Mouse (Mus musculus) forebrain, embryonic 16.5 days (tissue): ENCODE measurements around the gene Usp2. TPM values are rescaled to one million over a fixed set of nuclear protein-coding genes. Genes with fewer than 3 reads are reported as not detected.
A peak's percentile ranks its signal among the peaks of the same experiment; 100 is the strongest.

Experiments used
- ATAC-seq: fragments of 200-750 bp; cut with Nextera tagmentation; 2 replicates; pipeline ENCODE4 v1.8.0; 2017; ENCODE audit warnings: mild to moderate bottlenecking, moderate library complexity
- H3K27ac ChIP-seq: fragments of 300-500 bp; sonication (generic); 2 replicates; pipeline ENCODE4 v1.5.1; 2014; ENCODE audit warnings: low read length, control low read depth
- H3K27me3 ChIP-seq: fragments of 300-500 bp; sonication (generic); replicated peaks from 2 replicates; pipeline ENCODE4 v1.6.1; 2014; ENCODE audit warnings: low read length; ENCODE audit not compliant: control insufficient read depth, insufficient read depth
- H3K36me3 ChIP-seq: fragments of 300-500 bp; sonication (generic); 2 replicates; pipeline ENCODE4 v1.6.1; 2014; ENCODE audit not compliant: control insufficient read depth, insufficient read depth
- H3K4me1 ChIP-seq: fragments of 300-500 bp; sonication (generic); replicated peaks from 2 replicates; pipeline ENCODE4 v1.6.1; 2014; ENCODE audit warnings: low read length; ENCODE audit not compliant: control insufficient read depth, insufficient read depth
- H3K4me2 ChIP-seq: fragments of 300-500 bp; sonication (generic); 2 replicates; pipeline ENCODE4 v1.6.1; 2014; ENCODE audit warnings: mild to moderate bottlenecking, low read length, control low read depth
- H3K4me3 ChIP-seq: fragments of 300-500 bp; sonication (generic); replicated peaks from 2 replicates; pipeline ENCODE4 v1.5.1; 2014; ENCODE audit warnings: mild to moderate bottlenecking, low read length, control low read depth
- H3K9ac ChIP-seq: fragments of 300-500 bp; sonication (generic); replicated peaks from 2 replicates; pipeline ENCODE4 v1.6.1; 2014; ENCODE audit warnings: low read depth, low read length, control low read depth
- H3K9me3 ChIP-seq: fragments of 300-500 bp; sonication (generic); 2 replicates; pipeline ENCODE4 v1.6.1; 2016; ENCODE audit warnings: low read length; ENCODE audit not compliant: control insufficient read depth
- WGBS: fragments of 180-500 bp; shearing (Covaris S2); extraction: QIAGEN DNeasy Blood & Tissue Kit; methylation state at CpG from one replicate; pipeline ENCODE4 v1.1.7; 2014; 5-methylcytosine and 5-hydroxymethylcytosine counted together
- polyA plus RNA-seq: library from polyadenylated mRNA; unstranded; fragments of >200 nt; fragmentation: Nextera tagmentation; extraction: Ambion mirVana; gene quantifications from 2 replicates; pipeline ENCODE4 v1.2.1, GENCODE M21; 2015

Gene Usp2
- polyA plus RNA-seq, 1 experiment from 2014 or later = 13.7 TPM

- Histone ChIP-seq H3K9me3 (no peaks in the 10 kb centered on the region), H3K4me3 (no peak overlapping the region), H3K36me3 (no peaks in the 10 kb centered on the region), H3K4me2 (no peak overlapping the region), H3K9ac (no peak overlapping the region), H3K27ac (no peak overlapping the region), H3K27me3 (peaks cover 2% of the 10 kb centered on the region), H3K4me1 (peaks cover 12% of the 10 kb centered on the region)
- ATAC-seq = no peak
- WGBS = 58% methylated on average over 5 of the region's 5 CpGs
These were observed 58.2 kb downstream of the Usp2 start for GRCm38 (mm10) chr9:44125026-44125425.

- no peaks in the 10 kb centered on the region for H3K36me3 ChIP-seq
- ATAC-seq = peak; percentile 81
- H3K9ac ChIP-seq = no peak overlapping the region; the same call in 1 of the 2 replicates
- peaks cover 20% of the 10 kb centered on the region for H3K4me1 ChIP-seq
- 25% methylated on average over 18 of the region's 18 CpGs for WGBS
- H3K27me3 ChIP-seq = peaks cover 2% of the 10 kb centered on the region
- peak overlapping the region; percentile 9; the same call in 1 of the 2 replicates for H3K27ac ChIP-seq
- H3K4me3 ChIP-seq = peak overlapping the region; percentile 3; the same call in 1 of the 2 replicates
- peak overlapping the region; percentile 35 for H3K4me2 ChIP-seq
- no peaks in the 10 kb centered on the region for H3K9me3 ChIP-seq
These were observed 59.0 kb downstream of the Usp2 start for GRCm38 (mm10) chr9:44125546-44126428.

- Histone ChIP-seq H3K36me3 (no peaks in the 10 kb centered on the region), H3K27ac (no peak overlapping the region), H3K4me1 (peaks cover 20% of the 10 kb centered on the region), H3K27me3 (peaks cover 2% of the 10 kb centered on the region), H3K9me3 (no peaks in the 10 kb centered on the region), H3K9ac (no peak overlapping the region), H3K4me3 (no peak overlapping the region), H3K4me2 (no peak overlapping the region)
- no peak for ATAC-seq
- WGBS = 92% methylated on average over 3 of the region's 3 CpGs
These were observed 59.9 kb downstream of the Usp2 start for GRCm38 (mm10) chr9:44126746-44127145.

- Histone ChIP-seq H3K9me3 (no peaks in the 10 kb centered on the region), H3K27ac (no peak overlapping the region), H3K9ac (no peak overlapping the region), H3K4me2 (no peak overlapping the region), H3K4me1 (peaks cover 20% of the 10 kb centered on the region), H3K27me3 (peaks cover 2% of the 10 kb centered on the region), H3K4me3 (no peak overlapping the region), H3K36me3 (no peaks in the 10 kb centered on the region)
- 33% methylated on average over 3 of the region's 3 CpGs for WGBS
- no peak for ATAC-seq
These were observed 60.6 kb downstream of the Usp2 start for GRCm38 (mm10) chr9:44127351-44127801.

- Histone ChIP-seq H3K9ac (peak overlapping the region; percentile 57), H3K27me3 (peaks cover 7% of the 10 kb centered on the region), H3K9me3 (no peaks in the 10 kb centered on the region), H3K36me3 (no peaks in the 10 kb centered on the region), H3K27ac (no peak overlapping the region; the same call in none of the 2 replicates), H3K4me1 (peaks cover 29% of the 10 kb centered on the region), H3K4me3 (peak overlapping the region; percentile 36), H3K4me2 (peak overlapping the region; percentile 66)
- ATAC-seq = no peak
- 15% methylated on average over 9 of the region's 9 CpGs for WGBS
These were observed 62.8 kb downstream of the Usp2 start for GRCm38 (mm10) chr9:44129633-44130032.

- Histone ChIP-seq H3K36me3 (no peaks in the 10 kb centered on the region), H3K27me3 (peaks cover 7% of the 10 kb centered on the region), H3K9ac (peak overlapping the region; percentile 57), H3K27ac (peak overlapping the region; percentile 13; the same call in 1 of the 2 replicates), H3K4me2 (peak overlapping the region; percentile 66), H3K4me3 (peak overlapping the region; percentile 36), H3K9me3 (no peaks in the 10 kb centered on the region), H3K4me1 (peaks cover 33% of the 10 kb centered on the region)
- under 1% methylated on average over 27 of the region's 27 CpGs for WGBS
- ATAC-seq = 0 out of 2 replicates have a peak, but pooled peaks have one; percentile 11
These were observed 63.2 kb downstream of the Usp2 start for GRCm38 (mm10) chr9:44130034-44130433.

GRCm38 (mm10) chr9:44130581-44131275, 63.9 kb downstream of the Usp2 start:
- peak overlapping the region; percentile 57 for H3K9ac ChIP-seq
- no peaks in the 10 kb centered on the region for H3K36me3 ChIP-seq
- peaks cover 37% of the 10 kb centered on the region for H3K4me1 ChIP-seq
- 13% methylated on average over 19 of the region's 19 CpGs for WGBS
- no peak overlapping the region for H3K4me3 ChIP-seq
- peaks cover 7% of the 10 kb centered on the region for H3K27me3 ChIP-seq
- ATAC-seq = no peak
- no peaks in the 10 kb centered on the region for H3K9me3 ChIP-seq
- H3K27ac ChIP-seq = no peak overlapping the region
- H3K4me2 ChIP-seq = peak overlapping the region; percentile 66

- Histone ChIP-seq H3K9me3 (no peaks in the 10 kb centered on the region), H3K36me3 (no peaks in the 10 kb centered on the region), H3K27ac (0 out of 2 replicates have a peak overlapping the region, but pooled peaks have one; percentile 29), H3K9ac (no peak overlapping the region), H3K4me2 (no peak overlapping the region), H3K4me1 (peaks cover 38% of the 10 kb centered on the region), H3K27me3 (peaks cover 7% of the 10 kb centered on the region), H3K4me3 (no peak overlapping the region)
- WGBS = 44% methylated on average over 7 of the region's 7 CpGs
- no peak for ATAC-seq
These were observed 64.4 kb downstream of the Usp2 start for GRCm38 (mm10) chr9:44131276-44131590.

- H3K36me3 ChIP-seq = no peaks in the 10 kb centered on the region
- ATAC-seq = no peak
- H3K27me3 ChIP-seq = peaks cover 7% of the 10 kb centered on the region
- peaks cover 35% of the 10 kb centered on the region for H3K4me1 ChIP-seq
- 65% methylated on average over 5 of the region's 5 CpGs for WGBS
- H3K27ac ChIP-seq = no peak overlapping the region
- H3K9me3 ChIP-seq = no peaks in the 10 kb centered on the region
- no peak overlapping the region for H3K4me3 ChIP-seq
- H3K9ac ChIP-seq = no peak overlapping the region
- H3K4me2 ChIP-seq = no peak overlapping the region
These were observed 65.4 kb downstream of the Usp2 start for GRCm38 (mm10) chr9:44132200-44132599.
